Mouse (Mus musculus): ENCODE measurements at regions not wholly inside any gene's neighbourhood (a gene's known extent, or its start where the extent isn't known, plus 50 kb on each side); places are given as distances from the start of the nearest gene placed in this dataset.

GRCm38 (mm10) chr4:124228537-124228936 lies 310.7 kb upstream of the 4930535I16Rik start:
- DNase-seq = peak; percentile 90

GRCm38 (mm10) chr4:124223646-124224500 lies 306.1 kb upstream of the 4930535I16Rik start:
- no peak for DNase-seq

DNA sequence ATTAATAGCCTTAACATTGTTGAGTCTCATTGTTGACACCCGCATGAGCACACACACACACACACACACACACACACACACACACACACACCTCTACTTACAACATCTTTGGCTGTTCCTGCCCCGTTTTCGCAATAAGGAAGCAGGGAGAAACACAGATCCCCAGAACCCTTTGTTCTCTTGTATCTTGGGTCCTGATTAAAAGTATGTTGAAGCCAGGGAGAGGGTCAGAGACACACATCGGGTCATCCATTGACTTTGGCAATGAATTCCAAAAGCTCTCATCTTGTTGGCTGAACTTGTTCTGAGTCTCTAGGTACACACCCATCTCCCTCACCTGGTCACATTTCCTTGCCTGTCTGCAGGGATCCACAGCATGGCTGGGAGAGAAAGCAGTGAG lies 303.9 kb upstream of the 4930535I16Rik start:
- no peak for DNase-seq

DNA sequence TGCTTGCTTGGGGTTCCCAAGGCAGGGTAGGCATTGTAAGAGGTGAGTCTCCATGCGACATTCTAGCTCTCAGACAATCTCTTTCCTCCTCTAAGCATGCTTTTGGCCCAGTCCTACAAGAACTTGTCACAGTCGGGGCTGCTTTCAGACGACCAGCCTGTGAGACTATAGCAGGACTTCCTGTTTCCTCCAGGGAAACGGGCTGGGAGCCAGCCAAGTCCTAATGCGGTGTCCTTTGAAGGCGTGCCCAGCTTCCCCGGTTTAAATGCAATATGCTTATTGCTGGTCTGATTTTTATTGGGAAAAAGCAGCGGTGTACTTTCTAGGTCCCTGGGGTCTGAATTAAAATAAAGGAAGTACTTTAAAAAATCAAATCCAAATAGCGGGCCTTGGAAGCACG lies 299.4 kb upstream of the 4930535I16Rik start:
- DNase-seq = peak; percentile 97

DNA sequence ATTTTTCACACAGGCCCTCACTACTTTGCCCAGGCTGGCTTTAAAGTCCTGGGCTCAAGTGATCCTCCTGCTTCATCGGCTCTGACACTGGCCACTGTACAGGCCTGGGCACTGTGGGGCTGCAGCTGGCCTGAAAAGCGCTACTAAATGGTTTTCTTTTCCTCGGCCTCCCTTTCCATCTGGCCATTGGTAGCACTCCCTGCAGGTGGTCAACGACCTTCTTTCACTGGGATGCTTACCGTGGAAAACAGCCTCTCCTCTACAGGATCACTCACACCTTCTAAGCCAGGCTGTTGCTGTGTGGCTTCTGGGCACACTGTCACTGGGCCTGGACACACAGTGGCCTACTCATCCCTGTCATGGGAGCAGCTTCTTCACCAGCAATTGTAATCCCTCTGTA lies 298.5 kb upstream of the 4930535I16Rik start:
- DNase-seq = no peak

GRCm38 (mm10) chr4:124215077-124215476 lies 297.3 kb upstream of the 4930535I16Rik start:
- no peak for DNase-seq

DNA sequence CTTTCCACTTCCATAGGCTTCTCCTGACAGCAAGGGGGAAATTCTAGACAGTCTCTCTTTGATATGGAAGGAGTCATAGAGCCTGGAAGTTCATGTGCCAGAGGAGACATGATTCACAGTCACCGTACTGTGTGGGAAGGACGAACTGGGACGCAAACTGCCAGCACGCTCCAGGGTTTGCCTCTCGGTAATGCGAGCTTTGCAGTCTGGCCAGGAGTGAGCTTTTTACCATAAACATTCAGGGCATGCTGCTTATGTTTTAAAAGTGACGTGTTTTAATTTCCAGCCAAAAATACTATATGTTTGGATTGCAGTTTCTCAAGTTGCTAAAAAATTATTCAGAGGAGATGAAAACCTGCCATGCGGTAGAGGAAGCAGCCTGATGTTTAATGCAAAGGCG lies 292.3 kb upstream of the 4930535I16Rik start:
- no peak for DNase-seq

DNA sequence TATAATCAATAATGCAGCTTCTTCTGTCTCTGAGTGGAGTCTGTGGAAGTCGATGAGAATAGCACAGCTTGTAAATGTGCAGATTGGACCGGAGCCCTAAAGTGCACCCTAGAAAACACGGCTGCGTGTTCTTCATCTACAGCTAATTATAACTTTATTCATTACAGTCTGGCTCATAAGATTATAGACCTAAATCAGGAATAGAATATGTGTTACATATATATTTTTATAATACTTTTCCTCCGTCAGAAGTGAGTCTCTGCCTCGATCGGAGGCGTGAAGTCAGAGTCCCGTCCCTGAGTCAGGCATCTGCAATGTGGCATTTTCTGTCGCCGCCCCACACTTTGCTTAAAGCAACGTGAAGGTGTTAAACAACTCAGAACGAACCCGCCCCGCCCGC lies 288.7 kb upstream of the 4930535I16Rik start:
- DNase-seq = no peak

DNA sequence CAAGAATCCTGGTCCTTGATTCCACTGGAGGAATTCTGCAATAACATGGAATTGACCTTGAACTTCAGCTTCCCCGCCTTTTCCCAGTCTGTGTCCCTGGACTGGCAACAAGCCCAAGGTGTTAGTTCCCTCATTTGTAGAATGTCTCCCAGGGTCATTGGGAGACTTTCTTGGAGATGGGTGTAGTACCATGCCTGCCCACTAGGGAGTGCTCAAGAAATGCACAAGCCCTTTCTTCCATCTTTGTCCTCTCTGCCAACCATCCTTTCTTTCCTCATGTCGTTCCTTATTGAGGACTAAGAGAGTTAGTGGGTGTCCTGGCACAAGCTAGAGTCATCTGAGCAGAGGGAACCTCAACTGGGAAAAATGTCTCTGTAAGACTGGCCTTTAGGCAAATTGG lies 285.9 kb upstream of the 4930535I16Rik start:
- no peak for DNase-seq

- no peak for DNase-seq
Measured at GRCm38 (mm10) chr4:124199884-124200844, 282.3 kb upstream of the 4930535I16Rik start.

DNA sequence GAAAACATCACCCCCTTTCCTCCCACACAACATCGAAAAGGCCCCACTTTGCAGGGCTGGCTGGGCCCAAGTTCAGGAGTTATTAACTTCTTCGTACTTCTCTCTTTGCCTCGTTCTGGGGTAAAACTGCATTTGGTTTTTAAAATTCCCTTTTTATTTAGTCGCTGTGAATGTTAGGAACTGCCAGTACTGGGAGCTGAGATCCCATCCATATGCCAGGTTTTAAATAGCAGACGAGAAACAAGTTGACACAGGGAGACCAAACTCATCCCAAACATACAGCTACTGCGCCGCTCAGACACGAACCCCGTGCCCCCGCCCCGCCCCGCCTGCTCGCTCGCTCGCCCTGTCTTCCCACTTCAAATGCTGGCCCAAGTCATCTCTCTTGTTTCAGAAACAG lies 281.0 kb upstream of the 4930535I16Rik start:
- DNase-seq = no peak

DNA sequence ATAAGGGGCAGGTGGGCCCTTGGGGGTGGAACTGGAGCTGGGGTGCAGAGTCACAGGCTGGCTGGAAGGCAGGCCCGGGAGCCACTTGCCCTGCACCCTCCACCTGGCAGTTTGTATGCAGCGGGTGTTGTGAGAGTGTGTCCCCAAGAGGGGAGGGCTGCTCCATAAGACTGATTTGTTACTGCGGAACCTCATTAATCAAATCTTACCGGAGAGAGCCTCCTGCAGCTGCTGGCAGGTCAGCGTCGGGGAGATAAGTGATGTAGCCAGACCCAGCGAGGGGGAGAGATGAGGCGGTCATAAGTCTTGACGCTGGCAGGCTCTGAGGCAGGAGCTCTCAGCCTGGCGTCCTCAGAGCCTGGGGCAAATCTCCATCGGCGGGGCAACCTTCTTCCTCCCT lies 278.9 kb upstream of the 4930535I16Rik start:
- DNase-seq = no peak

DNA sequence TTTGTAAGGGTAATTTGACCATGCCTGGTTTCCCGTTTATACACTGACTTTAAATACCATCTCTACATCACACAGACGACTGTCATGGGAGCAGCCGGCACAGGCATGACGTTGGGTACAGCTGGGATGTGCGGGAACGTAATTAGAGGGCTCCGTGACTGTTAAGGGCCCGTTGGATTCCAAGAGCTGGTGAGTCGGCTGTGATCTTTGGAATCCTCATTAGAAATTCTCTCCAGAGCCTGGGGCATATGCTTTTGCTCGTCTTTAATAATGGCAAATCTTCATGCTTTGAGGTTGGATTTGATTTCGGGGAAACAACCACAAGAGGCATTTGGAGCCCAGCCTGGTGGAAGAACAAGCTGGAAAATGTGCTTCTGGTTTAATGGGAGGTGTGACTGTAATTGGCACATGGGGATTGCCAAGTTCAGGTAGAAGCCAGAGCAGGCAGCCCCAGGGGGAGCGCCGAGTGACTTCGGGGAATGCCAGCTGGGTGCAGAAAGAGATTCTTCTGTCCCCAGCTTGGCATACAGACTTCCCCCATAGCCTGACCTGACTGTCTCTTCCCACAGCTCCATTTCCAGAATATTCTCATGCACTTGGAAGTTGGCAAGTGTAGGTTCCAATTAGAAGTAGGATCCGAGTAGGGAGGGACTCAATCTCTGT lies 275.4 kb upstream of the 4930535I16Rik start:
- no peak for DNase-seq

DNA sequence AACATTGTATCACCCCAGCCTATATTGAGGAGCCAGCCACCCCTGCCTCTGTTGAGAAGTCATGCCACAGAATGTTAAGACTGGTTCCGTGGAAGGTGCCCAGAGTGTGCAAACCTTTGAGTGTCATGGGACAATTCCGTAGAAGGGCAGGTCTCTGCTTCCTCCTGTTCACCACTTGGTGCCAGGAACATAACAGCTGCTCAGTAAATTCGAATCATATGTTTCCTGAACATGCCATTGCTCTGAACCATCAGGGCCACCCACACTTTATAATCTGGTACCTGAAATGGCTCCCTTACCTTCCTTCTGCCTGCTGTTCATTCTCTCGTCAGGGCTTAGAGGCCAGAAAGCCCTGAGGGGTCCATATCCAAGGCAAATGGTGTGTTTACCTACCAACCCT lies 273.0 kb upstream of the 4930535I16Rik start:
- no peak for DNase-seq

DNA sequence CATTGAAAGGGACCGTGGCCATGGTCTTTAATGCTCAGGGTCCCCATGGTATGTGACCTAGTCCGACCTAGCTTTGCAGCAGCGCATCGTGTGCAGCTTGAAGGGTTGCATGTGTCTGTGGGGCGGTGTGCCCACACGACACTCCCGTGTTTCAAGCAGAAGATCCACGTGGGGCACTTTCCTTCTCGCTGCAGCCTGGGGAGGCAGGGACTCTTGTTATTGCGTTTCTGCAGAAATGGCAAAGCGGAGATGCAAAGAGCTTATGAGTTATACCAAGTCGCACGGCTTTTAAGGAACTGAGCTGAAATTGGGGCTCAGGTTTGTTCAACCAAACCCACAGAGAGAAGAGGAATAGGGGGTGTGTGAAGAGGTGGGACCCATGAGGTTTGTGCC lies 272.2 kb upstream of the 4930535I16Rik start:
- DNase-seq = no peak

DNA sequence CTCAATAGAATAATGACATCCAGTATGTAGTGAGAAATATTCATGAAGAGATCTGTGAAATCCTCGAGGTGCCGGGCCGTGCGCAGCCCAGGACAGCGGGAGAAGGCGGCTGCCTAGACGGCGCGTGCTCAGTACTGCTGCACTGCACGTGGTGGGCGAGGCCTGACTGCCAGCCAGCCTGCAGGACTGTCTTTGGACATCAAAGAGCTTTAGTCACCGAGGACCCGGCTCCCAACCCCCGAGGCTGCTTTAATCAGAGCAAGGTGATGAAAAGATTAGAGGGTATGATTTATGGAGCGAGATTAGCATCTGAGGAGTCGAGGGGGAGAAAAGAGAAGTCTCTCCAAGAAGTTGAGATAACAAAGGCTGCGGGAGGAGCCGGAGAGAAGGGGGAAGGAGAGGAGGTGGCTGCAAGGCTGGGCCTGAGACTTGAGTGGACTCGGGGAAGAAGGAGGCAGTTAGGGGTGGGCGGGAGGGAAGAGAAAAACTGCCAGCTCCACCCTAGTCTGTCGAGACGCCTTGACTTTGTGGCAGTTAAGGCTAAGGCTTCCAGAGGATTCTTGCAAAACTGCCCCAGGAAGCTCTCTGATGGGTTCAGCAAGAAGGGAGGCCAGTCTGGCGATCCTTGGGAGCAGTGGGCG lies 271.6 kb upstream of the 4930535I16Rik start:
- DNase-seq = no peak

DNA sequence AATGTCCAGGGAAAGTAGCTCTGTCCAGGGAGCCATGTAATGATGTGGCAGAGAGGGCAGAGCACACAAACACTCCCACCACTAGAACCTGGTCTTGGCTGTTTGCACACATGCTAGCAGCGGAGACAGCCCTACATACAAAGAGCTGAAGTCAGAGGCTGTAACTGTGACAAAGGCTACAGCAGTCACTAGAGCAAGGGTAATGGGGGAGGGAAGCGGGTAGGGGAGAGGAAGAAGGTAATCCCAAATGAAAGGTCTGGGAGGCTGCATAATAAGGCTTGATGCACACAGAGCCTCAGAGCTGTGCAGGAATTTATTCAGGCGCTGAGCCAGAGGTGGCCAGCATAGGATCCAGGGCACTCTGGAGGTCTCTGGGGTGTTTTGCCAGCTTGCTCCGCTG lies 269.3 kb upstream of the 4930535I16Rik start:
- no peak for DNase-seq

- DNase-seq = no peak
Measured at GRCm38 (mm10) chr4:124181335-124181734, 263.5 kb upstream of the 4930535I16Rik start.

DNA sequence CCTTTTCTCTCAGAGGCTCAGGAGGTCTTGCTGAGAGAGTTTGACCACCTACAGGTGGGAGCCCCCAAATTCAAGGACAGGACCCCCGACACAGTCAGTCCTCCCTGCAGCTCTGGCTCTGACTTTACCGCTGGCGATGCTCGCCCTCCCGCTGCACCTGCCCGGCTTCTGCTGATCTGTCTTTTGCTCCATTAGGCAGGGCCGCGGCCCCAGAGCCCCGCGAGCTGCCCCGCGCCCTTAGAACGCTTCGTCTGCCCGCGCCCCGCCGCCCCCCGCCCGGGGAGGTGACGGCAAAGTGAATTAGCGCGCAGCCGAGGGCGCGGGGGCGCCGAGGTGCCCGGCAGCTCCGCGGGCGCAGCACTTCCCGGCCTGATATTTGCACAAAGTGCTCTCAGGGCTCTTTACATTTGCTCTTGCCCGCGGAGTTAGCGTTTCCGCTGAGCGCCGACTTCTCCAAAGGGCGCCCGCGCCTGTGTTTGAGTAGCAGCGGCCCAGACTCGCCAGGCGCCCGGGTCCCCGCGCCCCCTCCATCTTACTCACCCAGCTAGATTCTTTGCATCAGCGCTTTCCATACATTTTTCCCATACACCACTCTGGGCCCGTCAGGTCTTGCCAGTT lies 260.7 kb upstream of the 4930535I16Rik start:
- DNase-seq = no peak

DNA sequence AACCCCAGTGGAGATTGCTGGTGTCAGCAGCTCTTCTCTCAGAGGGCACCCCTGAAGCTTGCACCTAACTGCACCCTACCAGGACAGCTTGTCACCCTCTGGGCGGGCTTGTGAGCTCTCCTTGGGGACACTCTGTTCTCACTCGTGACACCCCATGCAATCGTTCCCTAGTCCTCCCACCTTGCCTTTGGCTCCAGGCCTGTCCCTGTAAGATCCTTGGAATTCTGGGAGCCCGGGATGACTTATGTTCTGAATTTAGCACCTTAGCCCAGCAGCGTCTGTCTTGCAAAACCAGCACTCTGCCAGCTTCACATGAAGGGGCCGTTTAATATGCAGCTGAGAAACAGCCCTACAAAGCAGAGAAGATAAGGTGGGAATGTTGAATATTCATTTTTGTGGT lies 257.7 kb upstream of the 4930535I16Rik start:
- DNase-seq = no peak

DNA sequence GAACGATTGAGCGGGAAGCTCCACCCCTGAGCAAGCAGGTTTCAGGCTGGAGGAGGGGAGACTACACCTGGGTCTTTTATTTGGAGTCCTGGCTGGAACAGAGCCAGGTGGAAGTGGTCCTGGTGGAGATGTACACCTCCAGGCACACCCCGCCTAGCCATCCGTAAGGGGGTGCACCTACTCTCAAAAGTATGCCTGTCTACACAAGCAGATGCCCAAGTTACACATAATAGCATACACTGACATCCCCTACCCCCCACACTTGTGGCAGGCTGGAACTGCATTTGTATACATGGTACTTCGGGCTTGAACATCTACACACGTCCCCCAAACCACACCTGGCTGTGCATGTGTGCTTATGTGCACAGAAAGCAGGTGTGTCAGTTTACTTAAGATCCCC lies 236.8 kb upstream of the 4930535I16Rik start:
- DNase-seq = peak; percentile 70

- DNase-seq = peak; percentile 74
Measured at GRCm38 (mm10) chr4:124149771-124150451, 232.1 kb upstream of the 4930535I16Rik start.

Measured in heart, adult 11 months (tissue).